Mouse (Mus musculus) spleen, postnatal 4 days (tissue): Measurements from ENCODE around the gene Angptl1.

ENCODE experiments used
- DNase-seq, 2 experiments: peaks; one replicate each; pipeline ENCODE4 v3.0.0; 2022; ENCODE audit warnings: low spot score in 2 of 2

Gene Angptl1

GRCm38 (mm10) chr1:156838177-156838576 lies at the start of gene Angptl1:
Angptl1 (plus strand) TSS chr1:156838562.
- DNase-seq = no peak

GRCm38 (mm10) chr1:156789844-156790490 lies 48.4 kb upstream of the Angptl1 start:
- DNase-seq = no peak

GRCm38 (mm10) chr1:156796251-156796650 lies 42.1 kb upstream of the Angptl1 start:
- DNase-seq = no peak

- DNase-seq = no peak
These were observed 37.1 kb upstream of the Angptl1 start for GRCm38 (mm10) chr1:156801276-156801675.

- no peak for DNase-seq
These were observed 30.0 kb upstream of the Angptl1 start for GRCm38 (mm10) chr1:156808332-156808731.

GRCm38 (mm10) chr1:156811928-156812327 lies 26.4 kb upstream of the Angptl1 start:
- DNase-seq = no peak

GRCm38 (mm10) chr1:156812716-156813115 lies 25.6 kb upstream of the Angptl1 start:
- no peak for DNase-seq

- no peak for DNase-seq
These were observed 24.9 kb upstream of the Angptl1 start for GRCm38 (mm10) chr1:156813485-156813884.

GRCm38 (mm10) chr1:156819236-156819635 lies 19.1 kb upstream of the Angptl1 start:
- DNase-seq = no peak

GRCm38 (mm10) chr1:156838695-156839094 lies 333 bp downstream of the Angptl1 start:
- no peak for DNase-seq

GRCm38 (mm10) chr1:156841625-156842339 lies 3.4 kb downstream of the Angptl1 start:
- no peak for DNase-seq

GRCm38 (mm10) chr1:156847098-156847497 lies 8.7 kb downstream of the Angptl1 start:
- DNase-seq = no peak

- DNase-seq = no peak
These were observed 14.0 kb downstream of the Angptl1 start for GRCm38 (mm10) chr1:156852409-156852808.

GRCm38 (mm10) chr1:156852872-156853271 lies 14.5 kb downstream of the Angptl1 start:
- DNase-seq = no peak

- no peak for DNase-seq
These were observed 16.2 kb downstream of the Angptl1 start for GRCm38 (mm10) chr1:156854558-156854957.

- no peak for DNase-seq
These were observed 18.3 kb downstream of the Angptl1 start for GRCm38 (mm10) chr1:156856666-156857065.

- DNase-seq = no peak
These were observed 20.8 kb downstream of the Angptl1 start for GRCm38 (mm10) chr1:156859156-156859555.

- DNase-seq = no peak
These were observed 21.4 kb downstream of the Angptl1 start for GRCm38 (mm10) chr1:156859711-156860250.

GRCm38 (mm10) chr1:156860266-156860665 lies 21.9 kb downstream of the Angptl1 start:
- no peak for DNase-seq

GRCm38 (mm10) chr1:156861475-156862043 lies 23.2 kb downstream of the Angptl1 start:
- no peak for DNase-seq

- no peak for DNase-seq
These were observed 25.4 kb downstream of the Angptl1 start for GRCm38 (mm10) chr1:156863726-156864125.

- no peak for DNase-seq
These were observed 25.9 kb downstream of the Angptl1 start for GRCm38 (mm10) chr1:156864240-156864639.

GRCm38 (mm10) chr1:156870028-156870427 lies 31.7 kb downstream of the Angptl1 start:
- DNase-seq = no peak
